ENCODE assay signal across 13 mouse cellular contexts in genomic region chr15:85647593-85647992, GRCm38 (mm10).
A peak's percentile ranks its signal among the peaks of the same experiment; 100 is the strongest.
DNase-seq lines count a peak whose midpoint lies in the region; ATAC-seq and TF ChIP-seq lines count a peak whose summit lies in the region.
"Had no signal": no experiment of that assay in that cellular context is flagged by ENCODE, and none has a peak within 500 bp of the region (broad histone marks: within the 10 kb centered on the region; RNA-seq: fewer than 3 reads in every experiment).

No protein-coding gene starts in this region.

- WGBS in kidney, postnatal 0 days, result 63% methylated on average over 6 of the region's 6 CpGs
- WGBS in kidney, embryonic 14.5 days, result 81% methylated on average over 6 of the region's 6 CpGs

- H3K4me3 ChIP-seq in kidney, postnatal 0 days (replicated peaks; ENCODE audit: low read depth, low read length), result no peak overlapping the region
- H3K4me3 ChIP-seq in kidney, embryonic 14.5 days (ENCODE audit: low read length), result no peak overlapping the region
- peak overlapping the region; percentile 80 for H3K4me3 ChIP-seq in brown adipose tissue, adult 24 weeks (ENCODE audit: insufficient read depth, low read depth, low read length)
- H3K4me3 ChIP-seq: liver, embryonic 15.5 days; midbrain, embryonic 12.5 days had no signal

- no peak for TF ChIP-seq CTCF in kidney, postnatal 0 days (IDR thresholded peaks at IDR 0.05; ENCODE audit: low read depth)

- no peaks in the 10 kb centered on the region for H3K36me3 ChIP-seq in kidney, postnatal 0 days (ENCODE audit: insufficient read depth, low read length)
- no peaks in the 10 kb centered on the region for H3K36me3 ChIP-seq in kidney, embryonic 14.5 days (ENCODE audit: control insufficient read depth, insufficient read depth, low read length)
- H3K36me3 ChIP-seq: embryonic facial prominence, embryonic 13.5 days; liver, embryonic 15.5 days; midbrain, embryonic 12.5 days had no signal

- H3K4me1 ChIP-seq in kidney, postnatal 0 days (replicated peaks; ENCODE audit: insufficient read depth, low read length), result peaks cover 12% of the 10 kb centered on the region; the same call in 1 of the 2 replicates
- peaks cover 13% of the 10 kb centered on the region for H3K4me1 ChIP-seq in kidney, embryonic 14.5 days (ENCODE audit: control insufficient read depth, insufficient read depth, low read length)
- peaks cover 17% of the 10 kb centered on the region for H3K4me1 ChIP-seq in brown adipose tissue, adult 24 weeks (ENCODE audit: control insufficient read depth, insufficient read depth, insufficient read length, low read length)

- no peak for DNase-seq in frontal cortex, postnatal 25 days (ENCODE audit: low spot score in 2 of 2)
- no peak for DNase-seq in kidney, postnatal 0 days (ENCODE audit: low spot score)
- DNase-seq in 416B (ENCODE audit: low read depth), result peak; percentile 34
- DNase-seq in layer of hippocampus, adult 11-12 months (ENCODE audit: low spot score), result no peak
- DNase-seq: cerebellum, adult 11-12 months; lung, postnatal 4 days; thymus, postnatal 4 days had no signal

- no peaks in the 10 kb centered on the region for H3K9me3 ChIP-seq in kidney, postnatal 0 days (replicated peaks; ENCODE audit: low read length)
- H3K9me3 ChIP-seq in kidney, embryonic 14.5 days (ENCODE audit: control insufficient read depth, low read length), result no peaks in the 10 kb centered on the region
- H3K9me3 ChIP-seq: embryonic facial prominence, embryonic 13.5 days; liver, embryonic 15.5 days; midbrain, embryonic 12.5 days had no signal

- no peak overlapping the region for H3K4me2 ChIP-seq in kidney, postnatal 0 days (ENCODE audit: low read length)
- no peak overlapping the region for H3K4me2 ChIP-seq in kidney, embryonic 14.5 days (replicated peaks; ENCODE audit: low read depth, low read length)
- H3K4me2 ChIP-seq: liver, embryonic 15.5 days had no signal

- 0 out of 2 replicates have a peak overlapping the region, but pooled peaks have one; percentile 4 for H3K9ac ChIP-seq in kidney, postnatal 0 days (ENCODE audit: low read depth, low read length)
- H3K9ac ChIP-seq in kidney, embryonic 14.5 days (ENCODE audit: low read depth, low read length), result no peak overlapping the region
- H3K9ac ChIP-seq: liver, embryonic 15.5 days; midbrain, embryonic 12.5 days had no signal

- no peak overlapping the region for H3K27ac ChIP-seq in kidney, postnatal 0 days
- no peak overlapping the region for H3K27ac ChIP-seq in kidney, embryonic 14.5 days (ENCODE audit: low read depth, low read length)
- peak overlapping the region; percentile 97 for H3K27ac ChIP-seq in brown adipose tissue, adult 24 weeks (replicated peaks; ENCODE audit: low read depth, low read length)
- H3K27ac ChIP-seq: embryonic facial prominence, embryonic 13.5 days; liver, embryonic 15.5 days; midbrain, embryonic 12.5 days had no signal

- no peaks in the 10 kb centered on the region for H3K27me3 ChIP-seq in kidney, postnatal 0 days (ENCODE audit: insufficient read depth, low read length)
- no peaks in the 10 kb centered on the region for H3K27me3 ChIP-seq in kidney, embryonic 14.5 days (ENCODE audit: control insufficient read depth, insufficient read depth, low read length)
- H3K27me3 ChIP-seq: embryonic facial prominence, embryonic 13.5 days had no signal

- peak; percentile 33 for ATAC-seq in frontal cortex, adult (ENCODE audit: low TSS enrichment)
- ATAC-seq in kidney, postnatal 0 days (replicated peaks; ENCODE audit: low FRiP score, low read depth), result no peak
- ATAC-seq in kidney, embryonic 14.5 days (ENCODE audit: low FRiP score, low TSS enrichment), result no peak
